Mouse (Mus musculus) stomach, embryonic 14.5 days (tissue): ENCODE measurements around the gene Bicdl2. TPM values are rescaled to one million over a fixed set of nuclear protein-coding genes. Genes with fewer than 3 reads are reported as not detected.

Source experiments
- ATAC-seq: fragments of 200-750 bp; cut with Nextera tagmentation; 2 replicates; pipeline ENCODE4 v1.8.0; 2017; ENCODE audit warnings: low read depth, moderate TSS enrichment; ENCODE audit not compliant: insufficient number of reproducible peaks, insufficient read depth, low FRiP score
- H3K27ac ChIP-seq: fragments of 300-500 bp; sonication (generic); 2 replicates; pipeline ENCODE4 v1.5.1; 2014; ENCODE audit warnings: mild to moderate bottlenecking, low read length, moderate library complexity, mixed read lengths
- H3K27me3 ChIP-seq: fragments of 300-500 bp; sonication (generic); 2 replicates; pipeline ENCODE4 v1.6.1; 2014; ENCODE audit warnings: low read length, control low read depth, mixed read lengths; ENCODE audit not compliant: control insufficient read depth, insufficient read depth
- H3K36me3 ChIP-seq: fragments of 300-500 bp; sonication (generic); 2 replicates; pipeline ENCODE4 v1.6.1; 2014; ENCODE audit warnings: mild to moderate bottlenecking, control low read depth, low read length, moderate library complexity, mixed read lengths; ENCODE audit not compliant: control insufficient read depth, insufficient read depth
- H3K4me1 ChIP-seq: fragments of 300-500 bp; sonication (generic); 2 replicates; pipeline ENCODE4 v1.6.1; 2014; ENCODE audit warnings: low read length, control low read depth, mixed read lengths; ENCODE audit not compliant: control insufficient read depth, insufficient read depth
- H3K4me2 ChIP-seq: fragments of 300-500 bp; sonication (generic); replicated peaks from 2 replicates; pipeline ENCODE4 v1.6.1; 2014; ENCODE audit warnings: low read depth, low read length, control low read depth
- H3K4me3 ChIP-seq: fragments of 300-500 bp; sonication (generic); 2 replicates; pipeline ENCODE4 v1.5.1; 2014; ENCODE audit warnings: low read depth, low read length, control low read depth
- H3K9ac ChIP-seq: fragments of 300-500 bp; sonication (generic); replicated peaks from 2 replicates; pipeline ENCODE4 v1.6.1; 2014; ENCODE audit warnings: low read depth, mild to moderate bottlenecking, control low read depth, low read length, moderate library complexity, mixed read lengths
- H3K9me3 ChIP-seq: fragments of 300-500 bp; sonication (generic); 2 replicates; pipeline ENCODE4 v1.6.1; 2016; ENCODE audit warnings: low read depth, low read length, control low read depth; ENCODE audit not compliant: control insufficient read depth
- WGBS: fragments of 180-500 bp; shearing (Covaris S2); extraction: QIAGEN DNeasy Blood & Tissue Kit; methylation state at CpG from one replicate; pipeline ENCODE4 v1.1.7; 2014; 5-methylcytosine and 5-hydroxymethylcytosine counted together
- polyA plus RNA-seq: library from polyadenylated mRNA; unstranded; fragments of >200 nt; fragmentation: Nextera tagmentation; extraction: Ambion mirVana; gene quantifications from 2 replicates; pipeline ENCODE4 v1.2.1, GENCODE M21; 2014

The Bicdl2 gene
- polyA plus RNA-seq, 1 experiment from 2014 or later = 2.4 TPM

GRCm38 (mm10) chr17:23705525-23706104, 45.3 kb downstream of the Bicdl2 start:
- H3K9me3 ChIP-seq = no peaks in the 10 kb centered on the region
- H3K4me1 ChIP-seq = peaks cover 6% of the 10 kb centered on the region; the same call in 1 of the 2 replicates
- H3K4me3 ChIP-seq = no peak overlapping the region
- H3K36me3 ChIP-seq = no peaks in the 10 kb centered on the region
- H3K27me3 ChIP-seq = no peaks in the 10 kb centered on the region
- H3K4me2 ChIP-seq = no peak overlapping the region
- no peak overlapping the region for H3K9ac ChIP-seq
- 81% methylated on average over 7 of the region's 7 CpGs for WGBS
- H3K27ac ChIP-seq = no peak overlapping the region
- no peak; the same call in 1 of the 2 replicates for ATAC-seq

GRCm38 (mm10) chr17:23706212-23706611, 45.9 kb downstream of the Bicdl2 start:
- ATAC-seq = no peak
- WGBS = 0% methylated on average over 3 of the region's 3 CpGs
- H3K27me3 ChIP-seq = no peaks in the 10 kb centered on the region

GRCm38 (mm10) chr17:23717003-23717402, 56.7 kb downstream of the Bicdl2 start:
- 71% methylated on average over 2 of the region's 2 CpGs for WGBS
- no peaks in the 10 kb centered on the region for H3K4me1 ChIP-seq
- no peak overlapping the region for H3K4me2 ChIP-seq
- H3K9me3 ChIP-seq = no peaks in the 10 kb centered on the region
- ATAC-seq = no peak
- no peak overlapping the region for H3K9ac ChIP-seq
- no peaks in the 10 kb centered on the region for H3K36me3 ChIP-seq
- H3K4me3 ChIP-seq = no peak overlapping the region
- H3K27me3 ChIP-seq = no peaks in the 10 kb centered on the region
- H3K27ac ChIP-seq = no peak overlapping the region

More at GRCm38 (mm10) chr17:23706212-23706611, 45.9 kb downstream of the Bicdl2 start:
- Histone ChIP-seq H3K27ac (no peak overlapping the region), H3K4me3 (no peak overlapping the region), H3K4me1 (peaks cover 6% of the 10 kb centered on the region; the same call in 1 of the 2 replicates), H3K36me3 (no peaks in the 10 kb centered on the region), H3K9ac (no peak overlapping the region), H3K9me3 (no peaks in the 10 kb centered on the region), H3K4me2 (no peak overlapping the region)

Other genes with a start within 250 kb of the Bicdl2 start
- not detected in 2 replicates for gene Vmn2r117, start 180.8 kb upstream of the Bicdl2 start, polyA plus RNA-seq
- 18.1 and 18.9 TPM in 2 replicates for gene Zfp213, start 96.3 kb upstream of the Bicdl2 start, polyA plus RNA-seq
- 13.6 and 15.7 TPM in 2 replicates for gene Zfp13, start 61.0 kb upstream of the Bicdl2 start, polyA plus RNA-seq
- gene Zscan10, start 59.6 kb upstream of the Bicdl2 start, polyA plus RNA-seq = 0.10 TPM in 1 of 2 replicates, not detected in the other
- gene Mmp25, start 15.2 kb upstream of the Bicdl2 start, polyA plus RNA-seq = 0.74 and 0.77 TPM in 2 replicates
- 110 TPM in 2 replicates for gene Hcfc1r1, start 13.1 kb downstream of the Bicdl2 start, polyA plus RNA-seq
- gene Thoc6, start 13.4 kb downstream of the Bicdl2 start, polyA plus RNA-seq = 36.5 and 40.0 TPM in 2 replicates
- 18.0 and 20.7 TPM in 2 replicates for gene Tnfrsf12a, start 17.0 kb downstream of the Bicdl2 start, polyA plus RNA-seq
- 149 and 158 TPM in 2 replicates for gene Cldn6, start 18.7 kb downstream of the Bicdl2 start, polyA plus RNA-seq
- 2.9 and 3.0 TPM in 2 replicates for gene Cldn9, start 23.5 kb downstream of the Bicdl2 start, polyA plus RNA-seq
- gene 1520401A03Rik, start 62.3 kb downstream of the Bicdl2 start, polyA plus RNA-seq = 0.20 TPM in 1 of 2 replicates, not detected in the other
- gene Pkmyt1, start 65.8 kb downstream of the Bicdl2 start, polyA plus RNA-seq = 54.8 and 55.9 TPM in 2 replicates
- 24.7 and 25.2 TPM in 2 replicates for gene Paqr4, start 80.4 kb downstream of the Bicdl2 start, polyA plus RNA-seq
- gene Kremen2, start 85.3 kb downstream of the Bicdl2 start, polyA plus RNA-seq = 0.45 and 0.69 TPM in 2 replicates
- 54.3 and 57.3 TPM in 2 replicates for gene Flywch1, start 111.1 kb downstream of the Bicdl2 start, polyA plus RNA-seq
- gene Flywch2, start 125.6 kb downstream of the Bicdl2 start, polyA plus RNA-seq = 29.0 and 31.0 TPM in 2 replicates
- gene Srrm2, start 130.0 kb downstream of the Bicdl2 start, polyA plus RNA-seq = 513 and 521 TPM in 2 replicates
- 1,042 and 1,209 TPM in 2 replicates for gene Elob, start 168.6 kb downstream of the Bicdl2 start, polyA plus RNA-seq
- not detected in 2 replicates for gene Prss33, start 175.6 kb downstream of the Bicdl2 start, polyA plus RNA-seq
- gene Prss32, start 183.3 kb downstream of the Bicdl2 start, polyA plus RNA-seq = 1.1 and 1.6 TPM in 2 replicates
- gene Prss41, start 183.7 kb downstream of the Bicdl2 start, polyA plus RNA-seq = 1.1 and 2.3 TPM in 2 replicates
- gene Prss21, start 207.6 kb downstream of the Bicdl2 start, polyA plus RNA-seq = not detected in 2 replicates
- gene Dcpp1, start 220.4 kb downstream of the Bicdl2 start, polyA plus RNA-seq = not detected in 2 replicates
- gene Dcpp2, start 220.4 kb downstream of the Bicdl2 start, polyA plus RNA-seq = not detected in 2 replicates